Mouse (Mus musculus): ENCODE measurements at regions not wholly inside any gene's neighbourhood (a gene's known extent, or its start where the extent isn't known, plus 50 kb on each side); places are given as distances from the start of the nearest gene placed in this dataset.

GRCm38 (mm10) chr9:60931290-60931689, 136.9 kb downstream of the Uaca start:
- Histone ChIP-seq H3K9ac (ENCODE audit: low read depth, low read length) (no peak overlapping the region), H3K4me2 (no peak overlapping the region), H3K9me3 (replicated peaks; ENCODE audit: control insufficient read depth, low read length) (no peaks in the 10 kb centered on the region), H3K4me3 (ENCODE audit: low read depth, low read length) (no peak overlapping the region), H3K36me3 (ENCODE audit: control insufficient read depth, insufficient read depth, low read length) (no peaks in the 10 kb centered on the region), H3K27ac (ENCODE audit: low read depth, low read length) (no peak overlapping the region), H3K27me3 (ENCODE audit: control insufficient read depth, insufficient read depth, low read length) (no peaks in the 10 kb centered on the region), H3K4me1 (ENCODE audit: control insufficient read depth, insufficient read depth, low read length) (no peaks in the 10 kb centered on the region)
- 87% methylated on average over 1 of the region's 1 CpGs for WGBS (ENCODE audit: insufficient replicate concordance)
- no peak for ATAC-seq (replicated peaks; ENCODE audit: insufficient number of reproducible peaks, low FRiP score, low TSS enrichment)

GRCm38 (mm10) chr9:60936937-60937336, 142.6 kb downstream of the Uaca start:
- no peaks in the 10 kb centered on the region for H3K36me3 ChIP-seq (ENCODE audit: control insufficient read depth, insufficient read depth, low read length)
- H3K4me3 ChIP-seq (ENCODE audit: low read depth, low read length) = no peak overlapping the region
- no peak overlapping the region for H3K27ac ChIP-seq (ENCODE audit: low read depth, low read length)
- 78% methylated on average over 9 of the region's 9 CpGs for WGBS (ENCODE audit: insufficient replicate concordance)
- ATAC-seq (replicated peaks; ENCODE audit: insufficient number of reproducible peaks, low FRiP score, low TSS enrichment) = no peak
- no peak overlapping the region for H3K4me2 ChIP-seq
- no peaks in the 10 kb centered on the region for H3K27me3 ChIP-seq (ENCODE audit: control insufficient read depth, insufficient read depth, low read length)
- no peaks in the 10 kb centered on the region for H3K4me1 ChIP-seq (ENCODE audit: control insufficient read depth, insufficient read depth, low read length)
- no peaks in the 10 kb centered on the region for H3K9me3 ChIP-seq (replicated peaks; ENCODE audit: control insufficient read depth, low read length)
- no peak overlapping the region for H3K9ac ChIP-seq (ENCODE audit: low read depth, low read length)

DNA sequence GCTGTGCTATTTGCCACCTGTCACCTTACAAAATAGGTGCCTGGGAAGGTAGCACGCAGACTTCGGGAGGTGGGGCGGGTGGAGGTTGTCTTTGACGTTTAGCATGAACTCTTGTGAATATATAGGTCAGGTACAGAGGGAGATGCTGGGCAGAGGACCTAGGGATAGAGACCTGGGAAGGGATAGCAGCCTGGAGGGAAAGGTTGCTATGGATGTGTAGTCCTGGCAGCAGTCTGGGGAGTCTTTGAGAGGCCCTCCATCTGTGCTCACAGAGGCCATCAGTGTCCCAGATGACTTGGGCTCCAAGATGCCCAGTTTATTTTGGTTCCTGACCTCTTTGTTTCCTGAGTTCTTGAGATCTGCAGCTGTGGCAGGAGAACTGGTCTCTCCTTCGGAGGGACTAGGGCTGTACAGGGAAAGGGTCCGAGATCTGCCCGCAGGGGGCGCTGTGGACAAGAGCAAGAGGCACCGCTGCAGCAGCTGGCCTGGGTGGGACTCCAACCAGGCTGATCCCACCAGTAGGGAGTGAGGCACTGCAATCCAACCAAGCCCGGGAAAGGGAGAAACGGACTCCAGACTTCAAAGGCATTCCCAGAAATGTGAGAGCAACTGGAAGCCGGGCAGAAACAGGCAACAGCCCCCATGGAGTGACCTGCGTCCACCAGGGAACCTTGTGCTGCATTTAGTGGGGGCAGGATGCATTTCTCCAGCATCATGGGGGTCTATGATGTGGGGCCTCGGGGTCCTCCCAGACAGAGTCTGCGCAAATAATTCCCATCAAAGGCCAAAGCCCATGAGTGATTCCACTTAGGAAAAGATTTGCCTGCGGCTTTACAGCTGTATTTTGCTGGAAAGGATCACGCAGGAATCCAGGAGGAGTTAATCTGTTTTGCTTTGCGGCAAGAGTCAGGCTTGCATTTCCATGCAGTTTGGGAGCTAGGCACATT, 145.8 kb downstream of the Uaca start:
- H3K9me3 ChIP-seq (replicated peaks; ENCODE audit: control insufficient read depth, low read length) = no peaks in the 10 kb centered on the region
- no peak overlapping the region for H3K27ac ChIP-seq (ENCODE audit: low read depth, low read length)
- no peak overlapping the region for H3K4me2 ChIP-seq
- WGBS (ENCODE audit: insufficient replicate concordance) = 27% methylated on average over 18 of the region's 18 CpGs
- no peak for ATAC-seq (replicated peaks; ENCODE audit: insufficient number of reproducible peaks, low FRiP score, low TSS enrichment)
- H3K36me3 ChIP-seq (ENCODE audit: control insufficient read depth, insufficient read depth, low read length) = no peaks in the 10 kb centered on the region
- H3K27me3 ChIP-seq (ENCODE audit: control insufficient read depth, insufficient read depth, low read length) = no peaks in the 10 kb centered on the region
- 0 out of 2 replicates have a peak, but pooled peaks cover 3% of the 10 kb centered on the region for H3K4me1 ChIP-seq (ENCODE audit: control insufficient read depth, insufficient read depth, low read length)
- no peak overlapping the region for H3K9ac ChIP-seq (ENCODE audit: low read depth, low read length)
- no peak overlapping the region for H3K4me3 ChIP-seq (ENCODE audit: low read depth, low read length)

DNA sequence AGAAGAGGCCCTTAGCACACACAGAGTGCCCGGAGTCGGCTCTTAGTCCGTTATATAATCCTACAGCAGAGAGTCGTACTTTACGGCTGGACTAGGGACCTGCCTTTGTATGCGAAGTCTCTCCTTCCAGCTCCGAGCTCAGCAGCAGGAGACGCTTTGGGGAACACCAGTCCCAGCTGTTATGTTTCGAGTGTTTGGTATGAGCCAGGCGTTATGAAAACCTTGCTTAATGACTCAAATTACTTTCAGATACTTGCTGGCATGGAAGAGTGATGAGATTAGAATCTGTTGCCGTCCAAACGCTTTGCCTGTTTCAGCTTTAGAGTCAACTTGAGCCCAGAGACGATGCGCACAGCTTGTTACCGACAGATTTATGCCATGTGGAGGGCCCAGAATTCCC, 153.0 kb downstream of the Uaca start:
- peaks cover 5% of the 10 kb centered on the region; the same call in 1 of the 2 replicates for H3K4me1 ChIP-seq (ENCODE audit: control insufficient read depth, insufficient read depth, low read length)
- peaks cover 6% of the 10 kb centered on the region for H3K27me3 ChIP-seq (ENCODE audit: control insufficient read depth, insufficient read depth, low read length)
- no peak overlapping the region for H3K9ac ChIP-seq (ENCODE audit: low read depth, low read length)
- no peaks in the 10 kb centered on the region for H3K9me3 ChIP-seq (replicated peaks; ENCODE audit: control insufficient read depth, low read length)
- no peak overlapping the region for H3K27ac ChIP-seq (ENCODE audit: low read depth, low read length)
- no peak overlapping the region for H3K4me3 ChIP-seq (ENCODE audit: low read depth, low read length)
- ATAC-seq (replicated peaks; ENCODE audit: insufficient number of reproducible peaks, low FRiP score, low TSS enrichment) = no peak
- H3K36me3 ChIP-seq (ENCODE audit: control insufficient read depth, insufficient read depth, low read length) = no peaks in the 10 kb centered on the region
- no peak overlapping the region for H3K4me2 ChIP-seq
- 77% methylated on average over 15 of the region's 15 CpGs for WGBS (ENCODE audit: insufficient replicate concordance)

GRCm38 (mm10) chr9:60948531-60949070, 154.3 kb downstream of the Uaca start:
- Histone ChIP-seq H3K4me3 (ENCODE audit: low read depth, low read length) (no peak overlapping the region), H3K36me3 (ENCODE audit: control insufficient read depth, insufficient read depth, low read length) (no peaks in the 10 kb centered on the region), H3K9ac (ENCODE audit: low read depth, low read length) (no peak overlapping the region), H3K9me3 (replicated peaks; ENCODE audit: control insufficient read depth, low read length) (no peaks in the 10 kb centered on the region), H3K27ac (ENCODE audit: low read depth, low read length) (no peak overlapping the region), H3K27me3 (ENCODE audit: control insufficient read depth, insufficient read depth, low read length) (peaks cover 6% of the 10 kb centered on the region), H3K4me2 (no peak overlapping the region), H3K4me1 (ENCODE audit: control insufficient read depth, insufficient read depth, low read length) (peaks cover 2% of the 10 kb centered on the region; the same call in 1 of the 2 replicates)
- WGBS (ENCODE audit: insufficient replicate concordance) = 62% methylated on average over 10 of the region's 10 CpGs
- ATAC-seq (replicated peaks; ENCODE audit: insufficient number of reproducible peaks, low FRiP score, low TSS enrichment) = no peak

DNA sequence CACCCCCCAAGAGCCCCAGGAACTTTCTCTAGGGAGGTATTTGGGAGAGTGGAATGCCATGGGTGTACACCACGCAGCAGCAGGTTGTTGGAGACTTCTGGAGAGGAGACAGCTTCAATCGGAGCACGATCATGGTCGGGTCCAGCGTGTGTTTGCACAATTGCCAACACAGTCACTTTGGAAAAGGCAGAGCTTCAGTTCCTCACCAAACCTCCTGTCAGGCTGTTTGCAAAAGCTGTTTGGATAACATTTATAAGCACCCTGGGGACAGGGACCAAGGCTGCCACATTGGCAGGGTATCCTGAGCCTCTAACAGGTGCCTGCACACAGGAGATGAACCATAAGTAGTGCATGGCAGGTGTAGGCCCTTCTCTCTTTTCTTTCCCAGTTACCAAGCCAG, 155.8 kb downstream of the Uaca start:
- no peaks in the 10 kb centered on the region for H3K9me3 ChIP-seq (replicated peaks; ENCODE audit: control insufficient read depth, low read length)
- no peak overlapping the region for H3K4me2 ChIP-seq
- ATAC-seq (replicated peaks; ENCODE audit: insufficient number of reproducible peaks, low FRiP score, low TSS enrichment) = no peak
- H3K27me3 ChIP-seq (ENCODE audit: control insufficient read depth, insufficient read depth, low read length) = peaks cover 6% of the 10 kb centered on the region
- H3K4me1 ChIP-seq (ENCODE audit: control insufficient read depth, insufficient read depth, low read length) = peaks cover 2% of the 10 kb centered on the region; the same call in 1 of the 2 replicates
- no peak overlapping the region for H3K4me3 ChIP-seq (ENCODE audit: low read depth, low read length)
- 88% methylated on average over 5 of the region's 5 CpGs for WGBS (ENCODE audit: insufficient replicate concordance)
- no peaks in the 10 kb centered on the region for H3K36me3 ChIP-seq (ENCODE audit: control insufficient read depth, insufficient read depth, low read length)
- H3K27ac ChIP-seq (ENCODE audit: low read depth, low read length) = no peak overlapping the region
- no peak overlapping the region for H3K9ac ChIP-seq (ENCODE audit: low read depth, low read length)

DNA sequence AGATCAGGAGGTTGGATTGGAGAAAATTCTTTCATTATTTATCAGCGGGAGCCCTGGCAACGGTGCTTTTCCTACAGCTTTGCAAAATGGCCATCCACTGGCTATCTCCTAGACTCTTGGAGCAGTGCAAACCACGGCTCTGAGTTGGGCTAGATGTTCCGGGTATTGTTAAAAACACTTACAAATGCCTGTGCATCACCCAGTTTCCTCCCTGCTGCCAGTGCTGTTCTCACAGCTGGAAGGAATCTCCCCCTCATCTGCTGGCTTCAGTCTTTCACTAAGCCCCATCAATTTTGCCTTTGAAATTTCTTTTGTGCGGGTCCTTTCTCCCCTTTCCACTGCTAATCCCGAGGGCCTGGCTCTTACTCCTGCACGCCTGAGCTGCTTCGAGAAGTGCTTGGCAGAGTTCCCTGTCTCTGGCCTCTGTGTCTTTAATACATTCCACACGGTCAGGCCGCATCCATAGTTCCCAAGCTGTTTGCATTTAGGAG, 156.8 kb downstream of the Uaca start:
- WGBS (ENCODE audit: insufficient replicate concordance) = 34% methylated on average over 10 of the region's 10 CpGs
- no peaks in the 10 kb centered on the region for H3K9me3 ChIP-seq (replicated peaks; ENCODE audit: control insufficient read depth, low read length)
- no peak overlapping the region for H3K4me2 ChIP-seq
- no peak for ATAC-seq (replicated peaks; ENCODE audit: insufficient number of reproducible peaks, low FRiP score, low TSS enrichment)
- H3K36me3 ChIP-seq (ENCODE audit: control insufficient read depth, insufficient read depth, low read length) = no peaks in the 10 kb centered on the region
- H3K27ac ChIP-seq (ENCODE audit: low read depth, low read length) = no peak overlapping the region
- H3K4me3 ChIP-seq (ENCODE audit: low read depth, low read length) = no peak overlapping the region
- no peak overlapping the region for H3K9ac ChIP-seq (ENCODE audit: low read depth, low read length)
- peaks cover 6% of the 10 kb centered on the region for H3K27me3 ChIP-seq (ENCODE audit: control insufficient read depth, insufficient read depth, low read length)
- H3K4me1 ChIP-seq (ENCODE audit: control insufficient read depth, insufficient read depth, low read length) = peaks cover 2% of the 10 kb centered on the region; the same call in 1 of the 2 replicates

- Histone ChIP-seq H3K4me1 (ENCODE audit: control insufficient read depth, insufficient read depth, low read length) (no peaks in the 10 kb centered on the region), H3K4me2 (no peak overlapping the region), H3K27me3 (ENCODE audit: control insufficient read depth, insufficient read depth, low read length) (no peaks in the 10 kb centered on the region), H3K27ac (ENCODE audit: low read depth, low read length) (no peak overlapping the region), H3K9me3 (replicated peaks; ENCODE audit: control insufficient read depth, low read length) (no peaks in the 10 kb centered on the region), H3K9ac (ENCODE audit: low read depth, low read length) (no peak overlapping the region), H3K4me3 (ENCODE audit: low read depth, low read length) (no peak overlapping the region), H3K36me3 (ENCODE audit: control insufficient read depth, insufficient read depth, low read length) (no peaks in the 10 kb centered on the region)
- WGBS (ENCODE audit: insufficient replicate concordance) = 52% methylated on average over 5 of the region's 5 CpGs
- ATAC-seq (replicated peaks; ENCODE audit: insufficient number of reproducible peaks, low FRiP score, low TSS enrichment) = no peak
These were observed 163.1 kb downstream of the Uaca start for GRCm38 (mm10) chr9:60957438-60957837.

Measured in heart, embryonic 11.5 days (tissue).